Mouse (Mus musculus) kidney, postnatal 10 days (tissue): Measurements from ENCODE around the gene Uck2.

Source experiments
- DNase-seq: peaks from one replicate; pipeline ENCODE4 v3.0.0; 2021; ENCODE audit warnings: mixed read lengths

Gene Uck2

DNA sequence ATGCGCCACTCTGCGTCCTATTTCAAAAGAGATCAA lies at the start of gene Uck2:
Gene Uck2 (minus strand): TSS at position 1 of the 36 bp plus-strand sequence.
- no peak for DNase-seq

- DNase-seq: no peak
Measured at GRCm38 (mm10) chr1:167331106-167331505, 46.0 kb upstream of the Uck2 start.

GRCm38 (mm10) chr1:167328776-167329175 lies 43.7 kb upstream of the Uck2 start:
- DNase-seq: no peak

- no peak for DNase-seq
Measured at GRCm38 (mm10) chr1:167321691-167322090, 36.6 kb upstream of the Uck2 start.

DNA sequence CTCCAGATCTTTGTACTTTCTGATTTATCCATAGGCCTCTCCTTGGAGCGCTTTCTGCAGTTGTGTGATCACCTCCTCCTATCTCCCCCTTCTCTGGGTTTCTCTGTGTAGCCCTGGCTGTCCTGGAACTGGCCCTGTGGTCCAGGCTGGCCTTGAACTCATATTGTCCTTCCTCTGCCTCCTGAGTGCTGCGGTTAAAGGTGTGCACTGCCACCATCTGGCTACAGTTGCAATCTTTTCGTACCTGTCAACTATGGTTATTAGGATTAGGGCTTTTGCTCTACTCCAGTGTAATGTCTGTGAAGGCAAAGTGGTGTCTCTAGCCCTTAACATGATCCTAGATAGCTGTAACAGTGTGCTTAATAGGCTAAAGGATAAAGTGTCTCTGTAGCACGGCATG lies 28.1 kb upstream of the Uck2 start:
- DNase-seq: no peak

DNA sequence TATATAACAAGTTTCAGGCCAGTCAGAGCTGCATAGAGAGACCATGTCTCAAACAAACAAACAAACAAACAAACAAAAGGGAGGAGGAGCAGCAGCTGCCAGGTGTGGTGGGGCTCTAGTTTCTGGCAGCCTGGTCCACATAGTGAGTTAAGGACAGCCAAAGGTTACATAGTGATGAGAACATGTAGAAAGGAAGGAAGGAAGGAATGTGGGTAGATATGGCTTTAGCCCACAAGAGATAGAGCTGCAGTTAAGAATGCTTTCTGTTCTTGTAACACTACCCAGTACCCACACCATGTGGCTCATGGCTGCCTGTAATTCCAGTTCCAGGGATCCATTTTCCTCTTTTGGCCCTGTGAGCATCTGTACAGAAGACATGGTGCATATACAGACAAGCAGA lies 27.2 kb upstream of the Uck2 start:
- DNase-seq: no peak

DNA sequence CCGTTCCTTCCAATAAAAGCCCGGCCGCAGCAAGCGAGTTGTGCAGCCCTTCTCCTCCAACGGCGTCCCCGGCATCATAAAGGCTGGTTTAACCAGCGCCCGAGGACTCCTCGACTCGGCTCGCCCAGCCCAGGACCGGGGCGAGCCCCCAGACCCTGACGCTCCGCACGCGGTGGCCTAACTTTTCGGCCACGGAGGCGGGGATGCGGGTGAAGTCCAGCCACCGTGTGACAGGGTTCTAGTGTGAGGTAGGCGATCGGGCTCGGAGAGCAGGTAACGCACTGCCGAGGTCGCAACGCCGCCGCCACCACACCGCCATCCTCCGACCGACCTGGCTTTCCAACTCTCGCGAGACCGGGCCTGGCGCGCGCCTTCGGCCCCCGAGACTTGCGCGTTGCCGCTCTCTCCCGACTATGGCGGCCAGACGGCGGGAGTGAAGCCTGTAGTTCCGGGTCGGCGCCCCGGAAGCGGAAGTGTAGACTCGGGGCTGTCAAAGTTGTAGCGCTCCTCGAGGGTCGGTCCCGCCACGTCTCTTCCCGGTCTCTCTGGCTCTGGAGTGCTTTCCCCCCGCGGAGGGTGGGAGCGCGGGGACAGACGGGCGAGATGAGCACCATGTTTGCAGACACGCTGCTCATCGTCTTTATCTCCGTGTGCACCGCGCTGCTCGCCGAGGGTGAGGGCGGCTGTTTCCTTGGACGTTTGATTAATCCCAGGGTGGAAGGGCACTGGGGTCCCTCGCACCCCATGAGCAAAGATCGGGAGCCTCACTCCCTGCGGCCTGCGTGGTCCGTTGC lies 23.3 kb upstream of the Uck2 start, which contains the start of gene Tmco1:
Gene Tmco1 (plus strand): TSS at position 118 of the 794 bp plus-strand sequence.
- DNase-seq: peak; percentile 99

DNA sequence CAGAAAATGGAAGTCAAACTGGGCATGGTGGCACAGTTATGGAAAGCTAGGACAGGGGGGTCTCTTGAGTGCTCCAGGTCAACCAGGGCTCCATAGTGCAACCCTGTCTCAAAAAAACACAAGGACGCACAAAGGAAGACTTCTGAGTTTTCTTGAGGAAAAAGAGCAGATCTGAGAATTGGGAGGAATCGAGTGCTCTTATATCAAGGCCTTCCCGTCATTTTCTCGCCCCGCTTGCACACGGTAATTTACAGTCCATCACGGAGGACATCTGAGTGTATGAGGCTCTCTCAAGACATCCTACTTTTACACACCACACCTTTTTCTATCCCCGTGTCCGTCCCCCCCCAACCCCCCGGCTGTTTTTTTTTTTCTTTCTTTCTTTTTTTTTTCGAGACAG lies 22.6 kb upstream of the Uck2 start:
- no peak for DNase-seq

DNA sequence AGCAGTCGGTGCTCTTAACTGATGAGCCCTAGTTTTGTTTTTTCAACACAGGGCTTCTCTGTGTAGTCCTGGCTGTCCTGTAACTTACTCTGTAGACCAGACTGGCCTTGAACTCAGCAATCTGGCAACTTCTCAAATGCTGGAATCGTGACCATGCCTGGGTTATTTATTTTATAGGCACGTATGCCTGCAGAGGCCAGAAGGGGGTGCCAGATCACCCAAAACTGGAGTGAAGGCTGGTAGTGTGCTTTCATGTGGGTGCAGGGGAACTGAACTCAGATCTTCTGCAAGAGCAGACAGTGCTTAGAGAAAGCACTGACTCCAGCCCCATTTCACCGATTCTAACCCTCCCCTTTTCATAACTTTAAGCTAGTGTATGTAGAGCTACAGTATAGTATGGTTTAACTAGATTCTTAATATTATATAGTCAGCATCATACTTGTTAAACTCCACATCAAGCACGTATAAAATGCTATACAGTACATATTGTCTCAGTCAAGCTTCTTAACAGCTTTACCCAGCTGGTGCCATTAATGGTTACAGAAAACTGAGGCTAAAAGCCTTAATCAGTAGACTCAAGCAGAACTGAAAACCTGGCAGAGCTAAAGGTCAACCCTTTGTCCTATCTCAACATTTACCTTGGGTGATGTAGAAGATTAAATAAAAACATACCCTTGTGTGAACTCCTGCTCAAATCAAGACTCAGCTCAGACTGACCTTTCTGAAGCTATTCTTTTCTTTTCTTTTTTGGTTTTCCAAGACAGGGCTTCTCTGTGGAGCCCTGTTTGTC lies 21.5 kb upstream of the Uck2 start:
- peak; percentile 51 for DNase-seq

DNA sequence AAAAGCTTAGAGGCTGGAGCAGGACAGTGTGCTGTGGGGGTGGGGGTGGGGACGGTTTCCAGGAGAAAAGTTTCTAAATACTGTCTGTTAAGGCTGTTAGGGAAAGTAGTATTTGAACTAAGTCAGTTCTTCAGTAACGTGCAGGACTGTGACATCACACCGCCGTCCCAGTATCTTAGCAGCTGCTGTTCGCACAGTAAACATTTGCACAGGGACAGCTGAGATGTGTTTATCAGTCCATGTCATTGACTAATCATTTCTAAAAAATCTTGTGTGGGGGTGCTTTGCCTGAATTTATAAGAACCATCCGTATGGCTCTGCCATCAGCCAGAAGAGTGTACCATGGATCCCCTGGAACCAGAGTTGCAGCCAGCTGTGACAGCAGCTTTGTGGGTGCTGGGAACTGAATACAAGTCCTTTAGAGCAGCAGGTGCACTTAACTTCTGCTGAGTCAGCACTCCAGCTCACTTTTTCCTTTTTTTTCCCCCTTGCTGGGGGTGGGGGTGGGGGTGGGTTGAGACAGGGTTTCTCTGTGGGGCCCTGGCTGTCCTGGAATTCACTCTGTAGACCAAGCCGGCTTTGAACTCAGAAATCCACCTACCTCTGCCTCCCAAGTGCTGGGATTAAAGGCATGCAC lies 20.5 kb upstream of the Uck2 start:
- DNase-seq: no peak

- no peak for DNase-seq
Measured at GRCm38 (mm10) chr1:167300122-167300521, 15.0 kb upstream of the Uck2 start.

- no peak for DNase-seq
Measured at GRCm38 (mm10) chr1:167295679-167296402, 10.7 kb upstream of the Uck2 start.

GRCm38 (mm10) chr1:167292447-167292846 lies 7.3 kb upstream of the Uck2 start:
- peak; percentile 76 for DNase-seq

DNA sequence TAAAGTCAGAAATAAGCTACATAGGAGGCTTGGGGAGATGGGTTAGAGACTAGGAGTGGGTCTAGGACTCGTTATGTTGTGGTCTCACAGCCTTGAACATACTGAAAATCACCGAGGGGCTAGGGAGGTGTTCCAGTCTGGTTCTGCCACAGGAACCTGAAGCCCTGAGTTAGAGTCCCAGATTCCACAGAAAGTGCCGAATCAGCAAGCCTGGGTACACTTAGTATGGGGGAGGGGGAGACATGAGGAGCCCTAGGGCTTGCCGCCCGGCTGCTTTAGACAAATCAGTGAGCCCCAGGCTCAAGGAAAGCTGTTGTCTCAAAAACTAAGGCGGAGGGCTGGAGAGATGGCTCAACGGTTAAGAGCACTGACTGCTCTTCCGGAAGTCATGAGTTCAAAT lies 6.5 kb upstream of the Uck2 start:
- no peak for DNase-seq

GRCm38 (mm10) chr1:167290263-167290592 lies 5.1 kb upstream of the Uck2 start:
- DNase-seq: no peak

DNA sequence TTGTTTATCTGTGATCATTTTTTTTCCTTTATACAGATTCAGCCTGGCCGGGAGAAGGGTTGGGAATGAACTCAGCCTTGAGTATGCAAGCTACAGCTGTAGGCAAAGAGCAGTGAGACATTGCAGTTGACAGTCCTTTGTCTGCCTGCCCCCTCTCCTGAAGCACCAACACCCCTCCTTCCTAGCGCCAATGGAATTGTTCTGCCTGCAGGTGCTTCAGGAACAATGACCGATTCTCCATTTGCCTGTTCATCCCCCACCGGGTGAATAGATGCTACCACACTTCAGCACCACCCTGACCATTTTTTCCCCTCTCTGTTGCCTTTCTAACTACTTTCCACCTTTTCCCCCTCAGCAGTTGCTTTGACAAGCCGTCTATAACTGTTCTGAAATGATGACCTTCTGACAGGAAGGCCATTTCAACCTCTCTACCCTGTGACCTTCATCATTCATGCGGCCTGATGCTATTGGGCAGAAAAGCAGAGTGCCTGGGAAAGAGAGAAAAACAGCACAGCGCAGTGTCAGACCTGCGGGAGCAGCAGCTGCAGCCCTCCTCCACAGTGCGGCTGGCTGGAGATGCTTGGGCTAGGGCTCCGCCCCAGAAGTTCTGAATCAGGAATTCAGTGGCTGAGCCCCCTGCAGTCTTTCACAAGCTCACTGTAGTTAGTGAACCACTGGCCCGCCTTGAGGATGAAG lies 4.6 kb upstream of the Uck2 start:
- DNase-seq: peak; percentile 46

- DNase-seq: no peak
Measured at GRCm38 (mm10) chr1:167288665-167289538, 3.8 kb upstream of the Uck2 start.

DNA sequence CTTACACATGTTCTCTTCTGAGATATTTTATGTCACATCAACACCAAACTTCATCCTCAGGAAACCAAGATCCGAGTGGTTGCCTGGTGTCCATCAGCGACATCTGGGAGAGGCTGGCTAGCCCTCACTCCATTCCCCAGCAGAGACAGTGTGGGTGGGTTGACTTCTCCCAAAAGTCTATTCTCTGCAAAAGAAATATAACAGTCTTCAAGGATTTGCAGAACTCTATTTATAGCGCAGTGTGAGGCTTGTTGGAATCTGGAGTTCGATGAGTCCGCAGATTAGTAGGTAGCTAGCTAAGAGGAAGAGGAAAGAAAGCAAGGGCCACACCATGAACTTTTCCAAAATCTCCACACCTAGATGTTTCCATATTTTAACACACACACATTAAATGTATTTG lies 2.0 kb upstream of the Uck2 start:
- DNase-seq: no peak

GRCm38 (mm10) chr1:167285356-167285755 lies 236 bp upstream of the Uck2 start:
- no peak for DNase-seq

GRCm38 (mm10) chr1:167284837-167285319 lies 242 bp downstream of the Uck2 start:
- peak; percentile 92 for DNase-seq

GRCm38 (mm10) chr1:167284258-167284836 lies 773 bp downstream of the Uck2 start:
- peak; percentile 84 for DNase-seq
